Mouse (Mus musculus) embryonic fibroblast, embryonic 13.5 days (primary cell): ENCODE measurements around the gene Ypel4. TPM values are rescaled to one million over a fixed set of nuclear protein-coding genes. Genes with fewer than 3 reads are reported as not detected.
"Not testable (repeated sequence)": the region's sequence is repeated elsewhere in the genome, so short reads cannot be mapped to it uniquely, and the experiment has no call there.

Source experiments
- H3K27ac ChIP-seq: 2 replicates; pipeline ENCODE4 v1.5.1; 2012; ENCODE audit warnings: low read length, control low read depth, inconsistent platforms; ENCODE audit not compliant: insufficient read depth
- H3K4me1 ChIP-seq: 2 replicates; pipeline ENCODE4 v1.6.1; 2011; ENCODE audit warnings: low read length; ENCODE audit not compliant: control insufficient read depth, insufficient read depth
- H3K4me3 ChIP-seq: 2 replicates; pipeline ENCODE4 v1.5.1; 2011; ENCODE audit warnings: mild to moderate bottlenecking, control low read depth, low read length; ENCODE audit not compliant: insufficient read depth
- CTCF ChIP-seq: IDR thresholded peaks from 2 replicates; pipeline ENCODE4 v1.5.1; 2011; ENCODE audit warnings: mild to moderate bottlenecking, control low read depth, low read length, moderate library complexity, borderline replicate concordance; ENCODE audit not compliant: insufficient read depth
- POLR2A ChIP-seq: IDR thresholded peaks from 2 replicates; pipeline ENCODE4 v1.6.1; 2011; ENCODE audit warnings: low read depth, mild to moderate bottlenecking, control low read depth, low read length, moderate library complexity
- polyA plus RNA-seq: library from polyadenylated mRNA; stranded (reverse); fragments of >200 nt; gene quantifications from 2 replicates; pipeline ENCODE4 v1.2.4, GENCODE M21; 2011; ENCODE audit warnings: low read depth; ENCODE audit not compliant: missing spikeins, insufficient read length

Ypel4 gene
- polyA plus RNA-seq, 1 experiment: 4.6 TPM

DNA sequence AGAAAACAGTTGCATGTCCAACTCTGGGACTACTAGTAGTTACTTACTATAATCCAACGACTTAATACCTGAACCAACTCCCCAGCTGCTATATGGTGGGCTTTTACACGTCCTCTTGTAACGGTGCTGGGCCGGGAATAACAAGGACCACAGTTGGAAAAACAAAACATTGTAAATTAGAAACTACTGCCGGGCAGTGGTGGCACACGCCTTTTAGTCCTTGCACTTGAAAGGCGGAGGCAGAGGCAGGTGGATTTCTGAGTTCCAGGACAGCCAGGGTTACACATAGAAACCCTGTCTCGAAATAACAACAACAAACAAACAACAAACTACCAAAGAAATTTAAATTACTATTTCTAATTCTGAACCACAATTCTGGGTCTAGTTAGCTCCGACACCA, 7.1 kb upstream of the Ypel4 start:
- Histone ChIP-seq H3K27ac (no peak overlapping the region), H3K4me1 (peaks cover 4% of the 10 kb centered on the region; the same call in 1 of the 2 replicates)
- no peak for TF ChIP-seq POLR2A
- no peak for TF ChIP-seq CTCF

DNA sequence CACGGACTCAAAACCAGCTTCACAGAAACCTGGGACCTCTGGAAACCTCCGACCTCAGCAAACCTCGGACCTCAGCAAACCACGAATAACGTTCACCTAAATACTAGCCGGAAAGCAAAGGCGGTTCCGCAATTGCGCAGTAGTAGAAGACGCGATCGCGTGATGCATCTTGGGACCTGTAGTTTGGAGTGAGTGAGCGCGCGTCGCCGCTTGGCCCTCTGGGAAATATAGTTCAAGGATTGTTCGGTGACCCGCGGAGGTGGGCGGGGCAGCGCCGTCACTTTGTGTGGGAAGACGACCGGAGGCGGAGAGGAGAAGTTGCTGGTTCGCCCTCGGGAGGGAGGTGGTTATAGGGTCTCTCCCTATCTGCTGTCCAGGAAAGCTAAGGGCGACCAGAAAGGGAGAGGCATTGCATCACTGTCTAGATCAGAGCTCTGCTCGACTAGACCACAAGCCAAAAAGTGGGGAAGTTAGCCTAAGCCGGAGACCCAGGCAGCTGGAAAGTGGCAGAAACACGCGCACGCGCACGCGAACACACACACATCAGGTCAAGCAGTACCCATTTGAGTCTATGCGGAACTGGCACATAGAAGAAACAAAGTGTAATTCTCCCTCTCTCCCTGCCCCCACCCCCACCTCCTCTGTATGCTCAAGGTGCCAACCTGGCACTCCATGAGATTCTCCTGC, 6.5 kb upstream of the Ypel4 start, which contains the start of gene Clp1:
Gene Clp1 (minus strand): TSS at position 179 of the 687 bp plus-strand sequence.
- Histone ChIP-seq H3K4me1 (peaks cover 4% of the 10 kb centered on the region; the same call in 1 of the 2 replicates), H3K4me3 (peak within 1 kb of the TSS; percentile 67), H3K27ac (peak within 1 kb of the TSS; percentile 85)
- TF ChIP-seq CTCF (no peak), POLR2A (peak; percentile 82)

More for the DNA sequence above, 7.1 kb upstream of the Ypel4 start:
- H3K4me3 ChIP-seq: peak overlapping the region; percentile 60

DNA sequence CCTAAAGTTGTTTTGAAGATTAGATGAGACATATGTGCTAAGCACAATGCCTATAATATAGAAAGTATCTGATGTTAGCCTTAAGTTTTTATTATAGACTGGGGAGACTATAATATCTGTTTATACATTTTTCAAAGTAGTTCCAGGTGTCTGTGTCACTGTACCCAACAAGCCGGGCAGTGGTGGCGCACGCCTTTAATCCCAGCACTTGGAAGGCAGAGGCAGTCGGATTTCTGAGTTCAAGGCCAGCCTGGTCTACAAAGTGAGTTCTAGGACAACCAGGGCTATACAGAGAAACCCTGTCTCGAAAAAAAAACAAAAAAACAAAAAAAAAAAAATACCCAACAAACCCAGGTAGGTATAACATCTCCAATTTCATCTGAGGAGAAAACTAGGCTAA, 5.7 kb upstream of the Ypel4 start:
- H3K4me3 ChIP-seq, H3K27ac ChIP-seq, H3K4me1 ChIP-seq: not testable (repeated sequence)

DNA sequence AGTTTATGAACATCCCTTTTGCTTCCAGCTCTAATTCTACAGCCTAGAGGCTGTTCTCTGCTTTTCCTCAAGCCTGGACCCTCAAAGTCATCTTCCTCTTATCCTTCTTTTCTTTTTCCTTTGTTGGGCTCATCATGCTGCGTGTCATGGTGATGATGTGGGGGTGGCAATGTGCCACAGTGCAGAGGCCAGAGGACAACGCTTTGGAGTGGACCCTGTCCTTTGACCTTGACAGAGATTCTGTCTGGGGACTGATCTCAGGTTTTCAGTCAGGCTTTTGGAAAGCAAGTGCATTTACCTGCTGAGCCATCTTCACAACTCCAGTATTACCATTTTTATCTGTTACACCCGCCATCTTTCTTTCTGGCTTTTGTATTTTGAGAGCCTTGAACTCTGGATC, 2.7 kb upstream of the Ypel4 start:
- H3K4me1 ChIP-seq: no peaks in the 10 kb centered on the region; the same call in 1 of the 2 replicates
- no peak overlapping the region for H3K27ac ChIP-seq
- no peak overlapping the region for H3K4me3 ChIP-seq
- TF ChIP-seq POLR2A (no peak), CTCF (no peak)

DNA sequence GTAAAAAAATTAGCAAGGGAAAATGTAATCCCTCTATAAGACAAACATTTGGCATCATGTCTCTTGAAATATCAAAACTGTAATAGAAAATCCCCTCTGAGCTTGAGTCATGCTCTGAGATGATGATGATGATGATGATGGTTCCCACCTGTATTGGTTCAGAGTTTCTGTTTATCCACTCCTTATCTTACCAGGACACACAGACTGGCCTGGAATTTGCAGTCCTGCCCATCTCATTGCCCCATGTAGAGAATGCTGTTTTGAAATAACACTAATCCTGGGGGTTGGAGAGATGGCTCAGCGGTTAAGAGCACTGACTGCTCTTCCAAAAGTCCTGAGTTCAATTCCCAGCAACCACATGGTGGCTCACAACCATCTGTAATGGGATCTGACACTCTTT, 1.5 kb upstream of the Ypel4 start:
- Histone ChIP-seq H3K27ac (no peak overlapping the region), H3K4me1 (no peaks in the 10 kb centered on the region; the same call in 1 of the 2 replicates), H3K4me3 (no peak overlapping the region)
- TF ChIP-seq POLR2A: no peak
- TF ChIP-seq CTCF: no peak

DNA sequence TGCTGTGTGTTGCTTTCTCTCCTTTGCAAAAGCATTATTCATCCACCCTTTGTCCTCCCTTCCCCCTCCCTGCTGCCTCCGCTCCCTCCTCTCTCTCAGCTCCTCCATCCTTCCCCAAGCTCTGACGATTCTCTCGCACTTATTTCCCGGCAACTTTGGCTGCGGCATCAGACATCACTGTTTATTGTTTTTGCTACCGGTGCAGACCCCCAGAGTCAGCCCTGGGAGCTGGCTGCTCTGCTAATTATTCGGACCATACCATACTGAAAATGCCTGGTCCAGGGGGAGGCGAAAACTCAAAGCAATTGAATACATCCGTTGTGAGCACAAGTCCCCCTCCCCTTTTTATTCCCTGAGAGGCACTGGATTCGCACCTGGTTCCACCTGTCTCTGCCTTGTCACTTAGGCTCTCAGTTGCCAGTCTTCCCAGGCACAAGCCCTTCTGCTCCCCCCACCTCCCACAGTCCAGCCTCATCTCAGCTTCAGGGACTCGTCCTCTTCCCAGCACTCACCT, 550 bp downstream of the Ypel4 start:
- no peaks in the 10 kb centered on the region; the same call in 1 of the 2 replicates for H3K4me1 ChIP-seq

DNA sequence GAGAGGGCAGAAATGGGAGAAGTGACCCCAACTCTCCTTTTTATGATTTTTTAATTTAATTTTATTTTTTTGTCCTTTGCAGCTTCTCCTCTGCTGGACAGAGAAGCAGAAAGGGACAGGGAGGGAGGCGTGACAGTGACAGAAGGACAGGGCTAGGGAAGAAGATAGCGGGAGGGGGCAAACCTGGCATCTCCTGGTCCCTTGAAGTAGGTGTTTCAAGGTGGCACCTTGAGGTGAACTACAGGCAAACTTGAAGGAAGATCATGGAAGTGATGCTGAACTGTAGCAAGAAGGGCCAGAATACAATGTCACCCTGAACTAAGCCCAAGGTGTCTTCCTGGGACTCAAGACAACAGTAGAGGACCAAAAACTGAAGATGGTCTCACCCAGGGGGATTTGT, 1.1 kb downstream of the Ypel4 start:
- no peak overlapping the region for H3K4me3 ChIP-seq
- no peaks in the 10 kb centered on the region; the same call in 1 of the 2 replicates for H3K4me1 ChIP-seq
- no peak overlapping the region for H3K27ac ChIP-seq
- TF ChIP-seq POLR2A: no peak; the same call in 1 of the 2 replicates
- TF ChIP-seq CTCF: no peak

More for the DNA sequence above, 550 bp downstream of the Ypel4 start:
- TF ChIP-seq POLR2A (peak; percentile 32), CTCF (no peak)
- H3K4me3 ChIP-seq: peak overlapping the region; percentile 12
- H3K27ac ChIP-seq: no peak overlapping the region

DNA sequence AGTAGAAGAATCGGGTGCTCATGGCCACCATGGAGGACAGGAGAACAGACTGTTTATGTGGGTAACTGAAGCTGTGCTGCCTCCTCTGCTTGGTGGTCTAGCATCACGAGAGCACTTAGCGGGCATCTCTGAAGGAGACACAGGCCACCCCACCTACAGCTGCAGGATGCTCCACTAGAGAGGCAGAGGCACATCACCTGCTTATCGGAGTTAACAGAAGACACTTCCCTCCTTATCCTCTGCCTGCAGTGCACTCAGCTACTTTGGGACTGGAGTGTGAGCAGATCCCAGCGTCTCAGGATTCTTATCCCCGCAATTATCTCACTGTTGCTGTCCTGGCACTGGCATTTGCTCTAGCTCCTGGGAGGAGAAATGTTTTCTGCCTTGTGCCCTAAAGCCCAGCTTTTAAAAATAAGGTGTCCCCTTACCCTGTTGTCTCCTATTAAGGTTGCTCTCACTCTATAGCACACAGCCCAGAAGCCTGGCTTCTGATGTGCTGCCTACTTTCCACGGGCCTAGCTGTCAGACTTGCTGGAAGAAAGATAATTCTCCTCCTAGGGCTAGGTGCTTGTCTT, 1.6 kb downstream of the Ypel4 start:
- H3K4me1 ChIP-seq: no peaks in the 10 kb centered on the region; the same call in 1 of the 2 replicates
- no peak overlapping the region for H3K27ac ChIP-seq
- TF ChIP-seq POLR2A: peak; percentile 57
- no peak for TF ChIP-seq CTCF
- H3K4me3 ChIP-seq: no peak overlapping the region

DNA sequence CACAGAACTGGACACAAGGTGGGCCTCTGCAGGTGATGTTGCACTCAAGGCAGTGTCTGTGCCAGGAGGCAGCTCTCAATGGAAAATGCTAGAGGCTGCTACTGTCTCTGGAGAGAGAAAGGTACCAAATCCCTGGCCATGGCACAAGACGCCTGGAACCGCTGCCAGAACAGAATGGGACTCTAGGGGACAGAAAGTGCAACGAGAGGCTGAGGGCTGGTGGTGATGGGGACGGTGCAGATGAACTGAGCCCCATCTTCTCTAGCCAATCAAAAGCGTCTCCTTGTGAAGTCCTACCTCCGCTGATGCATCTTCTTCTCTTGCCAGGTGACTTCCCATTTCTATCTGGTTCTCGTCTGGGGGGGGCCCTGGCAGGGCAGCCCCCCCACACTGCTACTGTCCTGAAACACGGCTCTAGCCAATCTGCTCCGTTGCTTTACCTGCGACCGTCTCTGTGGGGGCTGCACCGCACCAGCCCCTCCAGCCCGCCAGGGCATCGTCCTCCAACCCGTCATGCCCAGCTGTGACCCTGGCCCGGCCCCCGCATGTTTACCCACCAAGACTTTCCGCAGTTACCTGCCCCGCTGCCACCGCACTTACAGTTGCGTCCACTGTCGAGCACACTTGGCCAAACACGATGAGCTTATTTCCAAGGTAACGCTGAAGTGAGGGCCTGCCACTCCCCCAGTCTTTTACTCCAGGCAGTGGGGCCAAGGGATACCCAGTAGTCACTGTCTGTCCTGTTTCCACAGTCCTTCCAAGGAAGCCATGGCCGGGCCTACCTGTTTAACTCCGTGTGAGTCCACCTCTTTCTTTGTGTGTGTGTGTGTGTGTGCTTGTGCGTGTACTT, 2.7 kb downstream of the Ypel4 start:
- no peak overlapping the region for H3K27ac ChIP-seq
- H3K4me1 ChIP-seq: peaks cover 4% of the 10 kb centered on the region
- H3K4me3 ChIP-seq: no peak overlapping the region

More for the DNA sequence above, 2.7 kb downstream of the Ypel4 start:
- no peak for TF ChIP-seq CTCF
- TF ChIP-seq POLR2A: peak; percentile 55; the same call in 1 of the 2 replicates
